Mouse (Mus musculus) liver, adult 10 weeks (tissue): Measurements from ENCODE around the gene Ncoa5. TPM values are rescaled to one million over a fixed set of nuclear protein-coding genes. Genes with fewer than 3 reads are reported as not detected.

Experiments
- polyA plus RNA-seq: library from polyadenylated mRNA; stranded (reverse); fragments of 350-450 nt; fragmentation: Illumina TruSeq; extraction: RNeasy Lipid Tissue Mini Kit (QIAGEN cat#74804); gene quantifications from one replicate; pipeline ENCODE4 v1.2.3, GENCODE M21; 2014; ENCODE audit warnings: low read depth, low replicate concordance

Ncoa5 gene
- polyA plus RNA-seq: 5.0 TPM

DNA sequence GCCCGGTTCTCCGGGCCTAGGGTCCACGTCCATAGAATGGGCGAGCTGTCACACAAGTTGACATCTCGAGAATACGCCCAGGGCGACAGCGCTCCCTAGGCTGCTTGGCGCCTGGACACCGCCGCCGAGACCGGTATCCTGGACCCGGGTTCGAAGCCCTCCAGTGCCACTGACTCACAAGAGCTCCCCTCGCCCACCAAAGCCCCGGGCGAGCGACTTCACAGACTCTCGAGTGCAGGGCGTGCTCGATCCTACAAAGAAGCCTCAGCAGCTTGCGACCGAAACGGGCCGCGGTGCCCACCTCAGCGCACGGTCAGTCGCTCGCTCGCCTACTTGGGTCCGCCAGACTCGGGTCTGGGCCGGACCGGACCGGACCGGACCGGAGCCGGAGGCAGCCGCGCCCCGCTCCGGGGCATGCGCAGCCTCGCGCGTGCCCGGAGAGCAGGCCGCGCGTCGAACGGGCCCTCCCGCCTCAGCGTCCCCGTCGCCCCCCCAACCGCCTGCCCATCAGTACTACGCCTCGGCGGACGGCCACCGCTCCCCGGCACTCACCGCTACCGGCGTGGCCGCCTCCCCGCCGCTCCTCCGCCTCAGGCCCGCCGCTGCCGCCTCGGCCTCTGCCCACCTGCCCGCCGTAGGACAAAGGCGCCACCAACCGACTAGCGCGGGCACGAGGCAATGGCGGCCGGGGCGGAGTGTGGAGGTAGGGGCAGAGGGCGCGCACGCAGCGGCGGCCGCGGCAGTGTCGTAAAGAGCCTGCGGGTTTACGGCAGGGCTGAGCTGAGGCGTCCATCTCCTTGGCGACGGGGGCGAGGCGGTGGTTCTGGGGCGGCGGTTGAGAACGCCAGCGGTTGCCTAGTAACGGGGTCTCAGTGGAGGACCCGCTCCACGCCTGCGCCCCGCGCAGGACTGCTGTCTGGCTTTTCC is at the start of gene Ncoa5:
Gene Ncoa5, minus strand, starts transcription at position 737 of the 927 bp plus-strand sequence.

DNA sequence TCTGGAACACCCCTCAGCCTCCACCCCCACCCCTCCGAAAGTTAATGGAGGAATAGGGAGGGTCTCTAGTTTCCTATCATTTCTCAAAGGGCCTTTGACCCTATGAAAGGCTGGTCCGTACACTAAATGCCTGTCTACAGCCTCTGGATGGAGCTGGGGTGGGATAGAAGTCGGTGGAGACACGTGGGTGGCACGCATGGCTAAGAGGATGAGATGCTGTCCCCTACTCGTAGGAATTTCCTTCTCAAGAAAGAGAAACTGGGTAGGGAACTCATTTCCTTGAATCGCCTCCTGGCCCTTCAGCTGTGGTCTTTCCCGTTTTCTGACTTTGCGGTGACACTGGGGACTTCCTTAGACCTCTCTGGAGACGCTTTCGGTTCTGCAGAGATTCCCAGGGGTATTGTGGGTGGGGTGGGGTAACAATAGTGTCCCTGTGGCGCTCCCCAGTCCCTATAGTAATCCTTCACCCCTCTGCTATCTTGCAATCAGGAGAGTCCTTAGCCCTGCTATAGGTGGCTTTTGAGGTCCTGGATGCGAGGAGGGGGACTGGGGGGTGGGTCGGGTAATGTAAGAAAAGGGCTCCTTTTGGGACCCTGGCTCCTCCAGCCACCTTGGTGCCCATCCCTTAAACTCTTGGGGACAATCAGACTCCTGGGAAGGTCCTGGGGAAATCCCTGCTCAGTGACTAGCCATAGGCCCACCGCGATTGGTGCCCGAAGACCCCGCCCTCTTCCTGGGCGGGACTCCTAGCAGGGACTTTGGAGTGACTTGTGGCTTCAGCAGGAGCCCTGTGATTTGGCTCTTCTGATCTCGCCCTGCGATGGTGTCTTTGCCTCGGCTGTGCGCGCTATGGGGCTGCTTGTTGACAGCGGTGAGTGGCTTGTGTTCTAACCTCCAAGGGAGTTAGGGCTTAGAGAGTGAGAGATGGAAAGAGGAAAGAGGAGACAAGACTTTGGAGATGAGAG is 20.5 kb upstream of the Ncoa5 start, which contains the start of gene Cd40:
Gene Cd40, plus strand, starts transcription at position 740 of the 965 bp plus-strand sequence.

DNA sequence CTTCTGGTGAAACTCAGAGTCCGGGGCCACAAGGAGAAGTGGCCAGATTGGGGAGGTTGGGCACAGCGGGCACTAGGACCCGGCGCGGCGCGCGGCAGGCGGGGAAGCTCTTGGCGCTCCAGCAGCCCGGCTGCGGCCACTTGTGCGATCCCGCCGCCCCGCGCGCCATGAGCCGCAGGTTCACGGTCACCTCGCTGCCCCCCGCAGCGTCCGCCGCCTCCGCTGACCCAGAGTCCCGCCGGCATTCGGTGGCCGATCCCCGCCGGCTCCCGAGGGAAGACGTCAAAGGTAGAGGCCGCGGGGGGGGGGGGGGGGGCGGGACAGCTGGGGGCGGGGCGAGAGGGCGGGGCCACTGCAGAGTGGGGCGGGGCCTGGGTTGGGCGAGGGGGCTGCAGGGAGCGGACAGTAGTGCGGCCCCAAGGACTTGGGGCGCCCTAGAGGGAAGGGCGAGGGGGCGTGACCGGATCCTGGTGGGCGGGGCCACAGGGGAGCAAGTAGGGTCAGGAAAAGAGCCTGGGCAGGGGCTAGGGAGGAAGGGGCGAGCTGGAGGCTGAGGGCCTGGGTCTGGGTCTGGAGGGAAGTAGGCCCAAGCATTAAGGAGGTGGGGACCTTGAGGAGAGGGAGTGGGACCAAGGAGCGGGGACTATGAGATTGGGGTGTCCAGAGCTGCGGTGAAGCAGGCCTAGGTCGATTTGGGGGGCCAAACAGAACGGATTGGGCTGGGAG is 73.8 kb downstream of the Ncoa5 start, which contains the start of gene Slc12a5:
Gene Slc12a5, plus strand, starts transcription at position 87 of the 726 bp plus-strand sequence.

Other genes with a start within 250 kb of the Ncoa5 start
- 1.1 TPM for gene Snx21, start 249.0 kb downstream of the Ncoa5 start, polyA plus RNA-seq
- gene Acot8, start 230.0 kb downstream of the Ncoa5 start, polyA plus RNA-seq: 0.93 TPM
- gene Zswim3, start 229.8 kb downstream of the Ncoa5 start, polyA plus RNA-seq: 0.90 TPM
- gene Zswim1, start 212.2 kb downstream of the Ncoa5 start, polyA plus RNA-seq: 0.95 TPM
- not detected for gene Spata25, start 206.3 kb downstream of the Ncoa5 start, polyA plus RNA-seq
- 46.3 TPM for gene Ctsa, start 202.0 kb downstream of the Ncoa5 start, polyA plus RNA-seq
- gene Neurl2, start 201.4 kb downstream of the Ncoa5 start, polyA plus RNA-seq: not detected
- 3.6 TPM for gene Pltp, start 177.2 kb downstream of the Ncoa5 start, polyA plus RNA-seq
- gene Pcif1, start 155.6 kb downstream of the Ncoa5 start, polyA plus RNA-seq: 3.5 TPM
- gene Zfp335, start 123.1 kb downstream of the Ncoa5 start, polyA plus RNA-seq: 0.40 TPM
- gene Mmp9, start 94.1 kb downstream of the Ncoa5 start, polyA plus RNA-seq: not detected
- gene Slc12a5, start 74.1 kb downstream of the Ncoa5 start, polyA plus RNA-seq: 1.8 TPM
- gene Cd40, start 20.8 kb upstream of the Ncoa5 start, polyA plus RNA-seq: not detected
- gene 1700025C18Rik, start 55.9 kb upstream of the Ncoa5 start, polyA plus RNA-seq: not detected
- not detected for gene Cdh22, start 200.0 kb upstream of the Ncoa5 start, polyA plus RNA-seq